Mouse (Mus musculus) ES-E14 (cell line): ENCODE results near the gene Otx1. TPM values are rescaled to one million over a fixed set of nuclear protein-coding genes. Genes with fewer than 3 reads are reported as not detected.

Source experiments
- DNase-seq: peaks from one replicate; pipeline ENCODE4 v3.0.0-alpha.2; 2013; ENCODE audit warnings: low read depth, low spot score
- H3K27ac ChIP-seq: 2 replicates; pipeline ENCODE4 v1.5.1; 2012; ENCODE audit warnings: low read depth, mild to moderate bottlenecking, low read length, moderate library complexity, mixed read lengths; ENCODE audit not compliant: poor library complexity, insufficient read depth, severe bottlenecking
- H3K36me3 ChIP-seq: 2 replicates; pipeline ENCODE4 v1.6.1; 2012; ENCODE audit warnings: mild to moderate bottlenecking, low read length, moderate library complexity, mixed read lengths; ENCODE audit not compliant: control insufficient read depth, poor library complexity, insufficient read depth, severe bottlenecking
- H3K4me1 ChIP-seq, 2 experiments: fragments of 150-350 bp in 1 of 2; sonication (generic) in 1 of 2; 2 replicates each; pipeline ENCODE4 v1.6.1; 2012; ENCODE audit warnings: low read length in 2 of 2, mild to moderate bottlenecking in 1 of 2, mixed read lengths in 1 of 2; ENCODE audit not compliant: control insufficient read depth in 2 of 2, insufficient read depth in 2 of 2, poor library complexity in 1 of 2
- H3K4me3 ChIP-seq, 2 experiments: fragments of 150-350 bp in 1 of 2; sonication (generic) in 1 of 2; 2 replicates each; pipeline ENCODE4 v1.5.1; 2012; ENCODE audit warnings: low read length in 2 of 2, low read depth in 1 of 2, mild to moderate bottlenecking in 1 of 2, mixed read lengths in 1 of 2; ENCODE audit not compliant: insufficient read depth in 1 of 2, poor library complexity in 1 of 2, severe bottlenecking in 1 of 2
- H3K9ac ChIP-seq: 2 replicates; pipeline ENCODE4 v1.6.1; 2012; ENCODE audit warnings: low read depth, mild to moderate bottlenecking, low read length, mixed read lengths; ENCODE audit not compliant: poor library complexity, insufficient read depth, severe bottlenecking
- H3K9me3 ChIP-seq: fragments of 150-350 bp; sonication (generic); 2 replicates; pipeline ENCODE4 v1.6.1; 2012; ENCODE audit warnings: low read depth, mild to moderate bottlenecking, low read length; ENCODE audit not compliant: control insufficient read depth, insufficient read depth
- CHD2 ChIP-seq: IDR thresholded peaks from 2 replicates; pipeline ENCODE4 v1.6.1; 2014; ENCODE audit warnings: mild to moderate bottlenecking, low read depth, low read length, inconsistent platforms
- HCFC1 ChIP-seq: IDR thresholded peaks from 2 replicates; pipeline ENCODE4 v1.6.1; 2012; ENCODE audit warnings: low read length, inconsistent platforms, borderline replicate concordance; ENCODE audit not compliant: insufficient read depth
- MAFK ChIP-seq: IDR thresholded peaks from 2 replicates; pipeline ENCODE4 v1.6.1; 2014; ENCODE audit warnings: mild to moderate bottlenecking, low read depth, low read length, inconsistent platforms; ENCODE audit not compliant: insufficient read depth
- ZC3H11A ChIP-seq: IDR thresholded peaks from 2 replicates; pipeline ENCODE4 v1.6.1; 2012; ENCODE audit warnings: low read depth, mild to moderate bottlenecking, inconsistent platforms, low read length, borderline replicate concordance
- ZNF384 ChIP-seq: IDR thresholded peaks from 2 replicates; pipeline ENCODE4 v1.6.1; 2012; ENCODE audit warnings: low read depth, low read length, inconsistent platforms
- in situ Hi-C, 2 experiments: fragments of 600-800 bp; cut with MboI; formaldehyde crosslinking; loops; one replicate each; pipeline ENCODE4 v1.15.1; 2025; ENCODE audit warnings: low sequenced_read_pairs in 2 of 2, inconsistent platforms in 1 of 2; ENCODE audit not compliant: unreplicated experiment in 2 of 2
- total RNA-seq: library from RNA; depleted of rRNA; stranded (reverse); fragments of 300-350 nt; gene quantifications from 2 replicates; pipeline ENCODE4 v1.2.3, GENCODE M21; 2012

Gene Otx1
- total RNA-seq, 1 experiment, result not detected

GRCm38 (mm10) chr11:21993597-21994376 lies 8.9 kb downstream of the Otx1 start:
- TF ChIP-seq ZNF384 (0 out of 2 replicates have a peak, but pooled peaks have one; percentile 42), HCFC1 (no peak)
- H3K9ac ChIP-seq, result no peak overlapping the region
- in situ Hi-C loops, result no loop called here
- no peaks in the 10 kb centered on the region for H3K36me3 ChIP-seq
- peaks cover 0 to 4% of the 10 kb centered on the region in 2 experiments; a peak in 1 of 4 replicates for H3K4me1 ChIP-seq
- H3K4me3 ChIP-seq, result peak overlapping the region; percentile 2 to 42; a peak in 2 of 4 replicates
- H3K9me3 ChIP-seq, result no peaks in the 10 kb centered on the region
- no peak overlapping the region for H3K27ac ChIP-seq
- peak; percentile 20 for DNase-seq

GRCm38 (mm10) chr11:21992761-21993596 lies 9.7 kb downstream of the Otx1 start:
- no peak overlapping the region for H3K9ac ChIP-seq
- H3K4me3 ChIP-seq, result peak overlapping the region; percentile 28 to 42; a peak in 3 of 4 replicates
- peaks cover 2 to 4% of the 10 kb centered on the region in 2 experiments; a peak in 2 of 4 replicates for H3K4me1 ChIP-seq
- in situ Hi-C loops, result no loop called here
- H3K27ac ChIP-seq, result no peak overlapping the region
- TF ChIP-seq ZC3H11A (no peak), CHD2 (no peak), ZNF384 (no peak), MAFK (no peak), HCFC1 (no peak)
- H3K9me3 ChIP-seq, result no peaks in the 10 kb centered on the region
- DNase-seq, result peak; percentile 16
- no peaks in the 10 kb centered on the region for H3K36me3 ChIP-seq

- DNase-seq, result peak; percentile 45
- Histone ChIP-seq H3K36me3 (no peaks in the 10 kb centered on the region), H3K9me3 (no peaks in the 10 kb centered on the region), H3K4me3 (no peak overlapping the region), H3K27ac (no peak overlapping the region), H3K4me1 (peaks cover 0 to 3% of the 10 kb centered on the region in 2 experiments; a peak in 2 of 4 replicates), H3K9ac (no peak overlapping the region)
- in situ Hi-C loops, result no loop called here
- TF ChIP-seq ZNF384 (no peak), MAFK (no peak), CHD2 (no peak), ZC3H11A (no peak), HCFC1 (no peak)
Measured at GRCm38 (mm10) chr11:21988398-21988946, 14.2 kb downstream of the Otx1 start.

GRCm38 (mm10) chr11:21985118-21985517 lies 17.6 kb downstream of the Otx1 start:
- Histone ChIP-seq H3K9me3 (no peaks in the 10 kb centered on the region; the same call in 1 of the 2 replicates), H3K9ac (no peak overlapping the region), H3K4me1 (peaks cover 0 to 3% of the 10 kb centered on the region in 2 experiments; a peak in 2 of 4 replicates), H3K4me3 (no peak overlapping the region), H3K36me3 (no peaks in the 10 kb centered on the region), H3K27ac (no peak overlapping the region)
- DNase-seq, result no peak
- in situ Hi-C loops, result no loop called here
- TF ChIP-seq HCFC1 (no peak), ZC3H11A (no peak), ZNF384 (no peak), MAFK (no peak), CHD2 (no peak)
